Mouse (Mus musculus): ENCODE measurements at regions not wholly inside any gene's neighbourhood (a gene's known extent, or its start where the extent isn't known, plus 50 kb on each side); places are given as distances from the start of the nearest gene placed in this dataset.

- H3K9me3 ChIP-seq (ENCODE audit: low read length), result no peaks in the 10 kb centered on the region
- H3K4me3 ChIP-seq (ENCODE audit: low read depth, low read length), result no peak overlapping the region
- ATAC-seq (no peak), DNase-seq (no peak)
- H3K4me2 ChIP-seq (ENCODE audit: low read depth, low read length), result no peak overlapping the region
- WGBS (ENCODE audit: insufficient replicate concordance), result 19% methylated on average over 2 of the region's 2 CpGs
- no peaks in the 10 kb centered on the region for H3K27me3 ChIP-seq (ENCODE audit: insufficient read depth, low read length)
- H3K9ac ChIP-seq (replicated peaks), result no peak overlapping the region
- H3K4me1 ChIP-seq (ENCODE audit: insufficient read depth), result peaks cover 36% of the 10 kb centered on the region
- H3K36me3 ChIP-seq (replicated peaks; ENCODE audit: insufficient read depth, low read length), result no peaks in the 10 kb centered on the region
- TF ChIP-seq EP300 (IDR thresholded peaks at IDR 0.05; ENCODE audit: low read depth) (no peak), CTCF (IDR thresholded peaks at IDR 0.05; ENCODE audit: low read depth) (no peak)
- H3K27ac ChIP-seq (ENCODE audit: low read depth), result no peak overlapping the region
Measured at GRCm38 (mm10) chr10:43697917-43698316, 119.8 kb downstream of the Cd24a start.

DNA sequence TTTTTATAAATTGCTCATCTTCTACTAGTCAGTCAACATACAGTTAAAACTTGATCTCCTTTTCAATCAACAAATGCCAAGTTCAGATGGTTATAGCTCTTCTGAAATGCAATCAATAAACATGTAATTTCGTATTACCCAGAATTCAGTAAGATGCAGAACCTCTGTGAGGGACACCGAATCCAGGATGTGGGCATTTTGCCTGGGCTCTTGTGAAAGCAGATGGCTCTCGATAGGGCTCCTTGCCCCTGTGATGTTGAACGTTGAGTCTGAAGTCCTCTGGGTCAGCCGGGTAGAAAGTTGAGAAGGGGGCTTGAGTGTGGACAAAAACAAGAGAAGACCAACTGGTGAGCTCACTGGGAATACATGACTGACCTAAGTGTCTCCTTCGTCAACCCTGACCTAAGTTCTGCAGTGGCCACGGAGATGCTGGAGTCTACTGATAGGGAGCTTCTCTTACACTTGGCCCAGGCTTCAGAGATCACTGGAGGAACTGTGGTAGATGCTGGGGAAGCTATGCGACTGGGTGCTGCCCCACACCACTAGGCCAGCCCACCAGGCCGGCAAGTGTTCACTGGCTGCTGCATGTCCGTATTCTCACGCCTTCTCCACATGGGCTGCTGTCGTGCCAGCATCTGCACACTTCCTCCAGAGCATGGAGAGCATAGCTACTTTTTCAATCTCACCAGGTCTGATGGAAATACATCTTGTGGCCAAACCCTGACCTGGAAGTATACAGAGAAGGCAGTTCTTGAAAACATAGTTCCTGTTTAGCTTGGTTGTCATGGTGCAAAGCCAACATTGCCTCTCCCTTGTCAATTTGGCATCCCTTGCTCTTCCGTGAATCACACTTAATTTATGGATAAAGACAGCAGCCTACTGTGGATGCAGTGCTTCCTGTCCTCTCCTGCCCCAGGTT is 122.5 kb downstream of the Cd24a start:
- H3K27me3 ChIP-seq (ENCODE audit: insufficient read depth, low read length), result no peaks in the 10 kb centered on the region
- ATAC-seq, result no peak
- H3K36me3 ChIP-seq (replicated peaks; ENCODE audit: insufficient read depth, low read length), result no peaks in the 10 kb centered on the region
- TF ChIP-seq EP300 (IDR thresholded peaks at IDR 0.05; ENCODE audit: low read depth), result no peak
- no peak for TF ChIP-seq CTCF (IDR thresholded peaks at IDR 0.05; ENCODE audit: low read depth)
- 73% methylated on average over 13 of the region's 13 CpGs for WGBS (ENCODE audit: insufficient replicate concordance)
- no peak for DNase-seq
- no peak overlapping the region for H3K27ac ChIP-seq (ENCODE audit: low read depth)
- H3K9ac ChIP-seq (replicated peaks), result no peak overlapping the region
- no peak overlapping the region for H3K4me2 ChIP-seq (ENCODE audit: low read depth, low read length)
- peaks cover 22% of the 10 kb centered on the region for H3K4me1 ChIP-seq (ENCODE audit: insufficient read depth)
- H3K4me3 ChIP-seq (ENCODE audit: low read depth, low read length), result no peak overlapping the region
- H3K9me3 ChIP-seq (ENCODE audit: low read length), result no peaks in the 10 kb centered on the region

DNA sequence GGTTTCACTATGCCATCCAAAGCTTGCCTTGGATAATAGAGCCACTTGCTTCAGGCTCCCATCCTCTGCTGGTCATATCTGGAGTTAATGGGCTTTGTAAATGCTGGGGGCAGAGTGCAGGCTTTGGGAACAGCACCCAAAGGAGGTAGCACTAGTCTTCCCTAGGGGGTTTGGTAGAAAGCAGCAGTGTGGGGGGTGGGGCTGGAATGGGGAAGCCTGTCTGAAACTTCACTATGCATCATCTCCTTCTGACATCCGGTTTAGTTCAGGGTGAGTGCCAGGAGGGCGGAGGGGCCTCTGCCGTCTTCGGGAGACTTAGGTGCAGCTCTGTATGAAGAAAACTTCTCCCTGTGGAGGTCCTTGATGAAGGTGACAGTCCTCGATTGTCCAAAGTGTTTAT is 124.8 kb downstream of the Cd24a start:
- TF ChIP-seq EP300 (IDR thresholded peaks at IDR 0.05; ENCODE audit: low read depth), result no peak
- TF ChIP-seq CTCF (IDR thresholded peaks at IDR 0.05; ENCODE audit: low read depth), result no peak
- H3K4me2 ChIP-seq (ENCODE audit: low read depth, low read length), result peak overlapping the region; percentile 34; the same call in 1 of the 2 replicates
- H3K9me3 ChIP-seq (ENCODE audit: low read length), result no peaks in the 10 kb centered on the region
- no peak overlapping the region for H3K4me3 ChIP-seq (ENCODE audit: low read depth, low read length)
- peaks cover 28% of the 10 kb centered on the region for H3K4me1 ChIP-seq (ENCODE audit: insufficient read depth)
- no peak overlapping the region for H3K27ac ChIP-seq (ENCODE audit: low read depth)
- H3K9ac ChIP-seq (replicated peaks), result no peak overlapping the region; the same call in 1 of the 2 replicates
- H3K36me3 ChIP-seq (replicated peaks; ENCODE audit: insufficient read depth, low read length), result no peaks in the 10 kb centered on the region
- ATAC-seq (no peak), DNase-seq (peak; percentile 55)
- 44% methylated on average over 5 of the region's 5 CpGs for WGBS (ENCODE audit: insufficient replicate concordance)
- H3K27me3 ChIP-seq (ENCODE audit: insufficient read depth, low read length), result no peaks in the 10 kb centered on the region

DNA sequence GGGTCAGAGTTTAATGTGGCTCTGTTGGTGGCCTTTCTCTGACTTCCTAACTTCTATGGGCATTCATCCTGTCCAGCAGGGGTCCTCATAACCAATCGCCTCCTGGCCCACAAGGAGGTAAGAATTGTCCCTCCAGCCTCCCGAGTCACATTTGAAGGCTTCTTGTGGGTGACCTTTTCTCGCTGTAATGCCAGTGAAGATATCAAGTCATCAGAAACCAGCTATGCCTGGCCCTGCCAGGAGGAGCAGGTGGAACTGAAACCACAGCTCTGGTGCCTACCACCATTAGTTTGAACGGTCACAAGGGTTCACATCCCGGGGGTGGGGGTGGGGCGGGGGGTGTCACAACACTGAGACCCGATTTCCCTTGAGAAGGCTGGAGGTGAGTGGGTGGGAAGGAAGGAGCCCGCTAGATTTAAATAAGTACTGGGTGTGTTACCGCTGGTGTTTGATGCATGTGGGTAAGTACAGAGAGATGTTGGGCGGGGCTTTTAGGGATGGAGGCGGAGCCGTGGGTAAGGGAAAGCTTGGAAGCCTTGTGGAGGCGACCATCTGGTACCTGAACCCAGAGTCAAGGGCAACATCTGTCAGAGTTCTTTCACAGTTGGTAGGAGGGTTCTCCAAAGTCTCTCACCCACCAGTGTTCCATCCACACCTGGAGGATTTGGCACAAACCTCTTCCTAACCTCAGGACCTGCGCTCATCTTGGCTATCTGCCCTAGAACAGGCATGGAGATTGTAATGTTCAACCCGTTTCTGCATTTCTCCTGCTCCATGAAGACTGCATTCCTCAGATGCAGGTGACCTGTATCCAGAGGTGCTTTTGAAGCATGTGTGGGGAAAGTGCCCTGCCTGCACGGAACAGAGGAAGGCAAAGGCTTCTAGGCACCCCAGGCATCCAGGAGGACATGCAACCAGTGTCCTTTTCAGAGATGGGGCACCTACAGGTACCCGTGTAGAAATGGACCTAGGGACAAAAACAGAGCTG is 128.2 kb downstream of the Cd24a start:
- peak overlapping the region; percentile 22; the same call in 1 of the 2 replicates for H3K27ac ChIP-seq (ENCODE audit: low read depth)
- no peaks in the 10 kb centered on the region for H3K9me3 ChIP-seq (ENCODE audit: low read length)
- peak overlapping the region; percentile 20; the same call in 1 of the 2 replicates for H3K4me3 ChIP-seq (ENCODE audit: low read depth, low read length)
- TF ChIP-seq CTCF (IDR thresholded peaks at IDR 0.05; ENCODE audit: low read depth), result peak; percentile 61
- TF ChIP-seq EP300 (IDR thresholded peaks at IDR 0.05; ENCODE audit: low read depth), result no peak
- H3K36me3 ChIP-seq (replicated peaks; ENCODE audit: insufficient read depth, low read length), result no peaks in the 10 kb centered on the region
- peak; percentile 23 for ATAC-seq
- peaks cover 34% of the 10 kb centered on the region for H3K4me1 ChIP-seq (ENCODE audit: insufficient read depth)
- no peaks in the 10 kb centered on the region for H3K27me3 ChIP-seq (ENCODE audit: insufficient read depth, low read length)
- H3K9ac ChIP-seq (replicated peaks), result 0 out of 2 replicates have a peak overlapping the region, but pooled peaks have one; percentile 16
- DNase-seq, result no peak
- H3K4me2 ChIP-seq (ENCODE audit: low read depth, low read length), result peak overlapping the region; percentile 60
- 47% methylated on average over 17 of the region's 17 CpGs for whole genome bisulfite sequencing (ENCODE audit: insufficient replicate concordance)

- Histone ChIP-seq H3K27me3 (ENCODE audit: insufficient read depth, low read length) (no peaks in the 10 kb centered on the region), H3K27ac (ENCODE audit: low read depth) (no peak overlapping the region), H3K4me3 (ENCODE audit: low read depth, low read length) (no peak overlapping the region), H3K9ac (replicated peaks) (no peak overlapping the region), H3K4me2 (ENCODE audit: low read depth, low read length) (no peak overlapping the region), H3K4me1 (ENCODE audit: insufficient read depth) (peaks cover 30% of the 10 kb centered on the region), H3K9me3 (ENCODE audit: low read length) (no peaks in the 10 kb centered on the region), H3K36me3 (replicated peaks; ENCODE audit: insufficient read depth, low read length) (no peaks in the 10 kb centered on the region)
- DNase-seq (no peak), ATAC-seq (no peak)
- WGBS (ENCODE audit: insufficient replicate concordance), result 80% methylated on average over 5 of the region's 5 CpGs
- TF ChIP-seq EP300 (IDR thresholded peaks at IDR 0.05; ENCODE audit: low read depth), result no peak
- TF ChIP-seq CTCF (IDR thresholded peaks at IDR 0.05; ENCODE audit: low read depth), result no peak
Measured at GRCm38 (mm10) chr10:43707011-43707410, 128.9 kb downstream of the Cd24a start.
